ENCODE assay signal across 19 mouse cellular contexts in the genomic region with DNA sequence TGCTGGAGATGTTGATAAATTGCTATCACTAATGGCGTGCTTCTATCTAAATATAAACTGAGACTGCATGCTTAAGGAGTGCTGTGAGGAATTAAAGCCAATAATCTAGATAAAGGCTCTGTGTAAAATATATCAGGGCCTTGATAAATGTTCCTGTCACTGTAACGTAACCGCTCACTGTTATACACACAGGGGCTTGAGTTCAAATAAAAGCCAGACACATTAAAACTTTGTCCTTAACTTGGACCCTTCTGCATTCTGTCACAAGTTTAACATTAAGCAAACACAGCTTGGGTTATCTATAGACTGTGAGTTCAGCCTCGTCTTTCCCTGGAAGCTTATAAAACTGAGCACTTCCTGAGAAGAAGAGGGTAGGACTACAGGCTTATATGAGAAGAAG.
DNase-seq lines count a peak whose midpoint lies in the region; ATAC-seq and TF ChIP-seq lines count a peak whose summit lies in the region.
"Had no signal": no experiment of that assay in that cellular context is flagged by ENCODE, and none has a peak within 500 bp of the region (broad histone marks: within the 10 kb centered on the region; RNA-seq: fewer than 3 reads in every experiment).

No protein-coding gene starts in this region.

- peak overlapping the region; percentile 62; the same call in 1 of the 2 replicates for H3K27ac ChIP-seq in forebrain, embryonic 10.5 days
- no peak overlapping the region for H3K27ac ChIP-seq in forebrain, embryonic 16.5 days (ENCODE audit: low read length)
- H3K27ac ChIP-seq in kidney, embryonic 15.5 days = peak overlapping the region; percentile 71
- no peak overlapping the region for H3K27ac ChIP-seq in kidney, adult 2 months (ENCODE audit: insufficient read depth, low read depth, low read length)
- 0 out of 2 replicates have a peak overlapping the region, but pooled peaks have one; percentile 67 for H3K27ac ChIP-seq in neural tube, embryonic 13.5 days (replicated peaks)
- H3K27ac ChIP-seq: gastrocnemius, adult 2 months; liver, embryonic 12.5 days had no signal

- no peaks in the 10 kb centered on the region for H3K36me3 ChIP-seq in forebrain, embryonic 10.5 days (replicated peaks)
- no peaks in the 10 kb centered on the region for H3K36me3 ChIP-seq in forebrain, embryonic 16.5 days (ENCODE audit: control insufficient read depth, insufficient read depth)
- H3K36me3 ChIP-seq in kidney, embryonic 15.5 days = no peaks in the 10 kb centered on the region
- no peaks in the 10 kb centered on the region for H3K36me3 ChIP-seq in kidney, adult 2 months (ENCODE audit: control insufficient read depth, insufficient read depth, low read length)
- H3K36me3 ChIP-seq in neural tube, embryonic 13.5 days = no peaks in the 10 kb centered on the region; the same call in 1 of the 2 replicates
- H3K36me3 ChIP-seq: embryonic facial prominence, embryonic 12.5 days; liver, embryonic 12.5 days had no signal

- TF ChIP-seq POLR2A in kidney, adult 2 months (IDR thresholded peaks at IDR 0.05; ENCODE audit: low read depth, low read length) = no peak

- no peak for ATAC-seq in forebrain, embryonic 16.5 days
- peak; percentile 19; the same call in 1 of the 2 replicates for ATAC-seq in kidney, embryonic 15.5 days (replicated peaks; ENCODE audit: low FRiP score)
- ATAC-seq in neural tube, embryonic 13.5 days (ENCODE audit: low read depth) = no peak
- ATAC-seq in erythroid progenitor cell, adult 5-6 weeks (replicated peaks; ENCODE audit: low FRiP score, poor library complexity, severe bottlenecking) = no peak
- ATAC-seq: activated CD4-positive, CD25-positive, alpha-beta regulatory T cell, adult 4 months; CD4-positive, CD25-positive, alpha-beta regulatory T cell, adult 4 months; inflammation-experienced regulatory T-cells, adult 6 months; liver, embryonic 12.5 days had no signal

- H3K9ac ChIP-seq in forebrain, embryonic 16.5 days (replicated peaks; ENCODE audit: low read depth, low read length) = no peak overlapping the region
- H3K9ac ChIP-seq in kidney, embryonic 15.5 days = no peak overlapping the region
- no peak overlapping the region for H3K9ac ChIP-seq in neural tube, embryonic 13.5 days
- H3K9ac ChIP-seq: embryonic facial prominence, embryonic 12.5 days; liver, embryonic 12.5 days had no signal

- DNase-seq in forebrain, embryonic 10.5 days (ENCODE audit: extremely low spot score, low spot score) = no peak
- DNase-seq in kidney, adult 2 months = no peak
- no peak for DNase-seq in neural tube, embryonic 10.5 days (ENCODE audit: extremely low spot score, low spot score)
- DNase-seq: adrenal gland, postnatal 10 days; gastrocnemius, adult 2 months; lung, adult 2 months; midbrain, embryonic 14.5 days; right cerebral cortex, postnatal 25 days; thymus, postnatal 25 days had no signal

- H3K9me3 ChIP-seq in forebrain, embryonic 10.5 days = no peaks in the 10 kb centered on the region
- H3K9me3 ChIP-seq in forebrain, embryonic 16.5 days (ENCODE audit: control insufficient read depth, low read length) = no peaks in the 10 kb centered on the region
- H3K9me3 ChIP-seq in kidney, embryonic 15.5 days (replicated peaks) = no peaks in the 10 kb centered on the region
- no peaks in the 10 kb centered on the region for H3K9me3 ChIP-seq in neural tube, embryonic 13.5 days
- H3K9me3 ChIP-seq: embryonic facial prominence, embryonic 12.5 days; liver, embryonic 12.5 days had no signal

- no peak for TF ChIP-seq CTCF in kidney, adult 2 months (conservative IDR thresholded peaks at IDR 0.05; ENCODE audit: insufficient read depth, insufficient read length, low read depth, low read length)

- no peak overlapping the region for H3K4me3 ChIP-seq in forebrain, embryonic 10.5 days
- no peak overlapping the region for H3K4me3 ChIP-seq in forebrain, embryonic 16.5 days (replicated peaks; ENCODE audit: low read length)
- H3K4me3 ChIP-seq in kidney, embryonic 15.5 days (replicated peaks) = no peak overlapping the region
- no peak overlapping the region for H3K4me3 ChIP-seq in kidney, adult 2 months (ENCODE audit: insufficient read depth, low read depth, low read length)
- no peak overlapping the region for H3K4me3 ChIP-seq in neural tube, embryonic 13.5 days
- H3K4me3 ChIP-seq: embryonic facial prominence, embryonic 12.5 days; gastrocnemius, adult 2 months; liver, embryonic 12.5 days; myocyte had no signal

- WGBS in forebrain, embryonic 10.5 days = 90% methylated on average over 4 of the region's 4 CpGs
- WGBS in forebrain, embryonic 16.5 days = 83% methylated on average over 4 of the region's 4 CpGs
- 58% methylated on average over 4 of the region's 4 CpGs for WGBS in kidney, embryonic 15.5 days
- WGBS in kidney, adult 2 months = 79% methylated on average over 4 of the region's 4 CpGs
- 43% methylated on average over 4 of the region's 4 CpGs for WGBS in neural tube, embryonic 13.5 days

- H3K27me3 ChIP-seq in forebrain, embryonic 10.5 days (ENCODE audit: poor library complexity, severe bottlenecking) = 0 out of 2 replicates have a peak, but pooled peaks cover 6% of the 10 kb centered on the region
- no peaks in the 10 kb centered on the region for H3K27me3 ChIP-seq in forebrain, embryonic 16.5 days (replicated peaks; ENCODE audit: control insufficient read depth, insufficient read depth, low read length)
- 0 out of 2 replicates have a peak, but pooled peaks cover 4% of the 10 kb centered on the region for H3K27me3 ChIP-seq in kidney, embryonic 15.5 days
- H3K27me3 ChIP-seq in kidney, adult 2 months (replicated peaks; ENCODE audit: control insufficient read depth, insufficient read depth, low read length) = no peaks in the 10 kb centered on the region
- no peaks in the 10 kb centered on the region for H3K27me3 ChIP-seq in neural tube, embryonic 13.5 days
- H3K27me3 ChIP-seq: embryonic facial prominence, embryonic 12.5 days; liver, embryonic 12.5 days had no signal

- no peak overlapping the region for H3K4me2 ChIP-seq in forebrain, embryonic 16.5 days (ENCODE audit: low read length)
- H3K4me2 ChIP-seq in kidney, embryonic 15.5 days = no peak overlapping the region
- no peak overlapping the region for H3K4me2 ChIP-seq in neural tube, embryonic 13.5 days
- H3K4me2 ChIP-seq: embryonic facial prominence, embryonic 12.5 days; liver, embryonic 12.5 days had no signal

- H3K4me1 ChIP-seq in forebrain, embryonic 10.5 days = peaks cover 77% of the 10 kb centered on the region
- peaks cover 49% of the 10 kb centered on the region for H3K4me1 ChIP-seq in forebrain, embryonic 16.5 days (replicated peaks; ENCODE audit: control insufficient read depth, insufficient read depth, low read length)
- peaks cover 65% of the 10 kb centered on the region for H3K4me1 ChIP-seq in kidney, embryonic 15.5 days
- H3K4me1 ChIP-seq in kidney, adult 2 months (ENCODE audit: control insufficient read depth, insufficient read depth, low read length) = peaks cover 8% of the 10 kb centered on the region; the same call in 1 of the 2 replicates
- H3K4me1 ChIP-seq in neural tube, embryonic 13.5 days (replicated peaks) = peaks cover 76% of the 10 kb centered on the region

Comparison
In these comparisons a context has a peak if more than half of its experiments do, and no peak if none do; other contexts are left out.
1. H3K27ac ChIP-seq: peak in forebrain, embryonic 10.5 days (single experiment), kidney, embryonic 15.5 days (single experiment) and neural tube, embryonic 13.5 days (single experiment); none in forebrain, embryonic 16.5 days (single experiment) and kidney, adult 2 months (single experiment).